Mouse (Mus musculus) spleen, adult 2 months (tissue): ENCODE measurements around the gene Chd5. TPM values are rescaled to one million over a fixed set of nuclear protein-coding genes. Genes with fewer than 3 reads are reported as not detected.

ENCODE experiments used
- DNase-seq, 2 experiments: peaks; one replicate each; pipeline versions ENCODE4 v3.0.0 to v3.0.0-alpha.2; 2012 to 2021; ENCODE audit warnings: low spot score in 2 of 2, low read depth in 1 of 2
- H3K27ac ChIP-seq: fragments of 200-500 bp; 2 replicates; pipeline ENCODE4 v1.5.1; 2012; ENCODE audit warnings: low read length, inconsistent platforms; ENCODE audit not compliant: insufficient read depth
- H3K27me3 ChIP-seq: fragments of 200-500 bp; 2 replicates; pipeline ENCODE4 v1.6.1; 2012; ENCODE audit warnings: mild to moderate bottlenecking, moderate library complexity, low read length, inconsistent platforms; ENCODE audit not compliant: control insufficient read depth, insufficient read depth
- H3K36me3 ChIP-seq: fragments of 200-500 bp; 2 replicates; pipeline ENCODE4 v1.6.1; 2012; ENCODE audit warnings: mild to moderate bottlenecking, low read length, inconsistent platforms; ENCODE audit not compliant: control insufficient read depth, insufficient read depth
- H3K4me1 ChIP-seq: fragments of 200-500 bp; 2 replicates; pipeline ENCODE4 v1.6.1; 2011; ENCODE audit warnings: inconsistent platforms; ENCODE audit not compliant: control insufficient read depth, insufficient read depth, insufficient read length
- H3K4me3 ChIP-seq: fragments of 200-500 bp; 2 replicates; pipeline ENCODE4 v1.5.1; 2011; ENCODE audit warnings: mild to moderate bottlenecking, inconsistent platforms; ENCODE audit not compliant: insufficient read depth, insufficient read length; ENCODE audit errors: extremely low read depth
- CTCF ChIP-seq: fragments of 200-500 bp; IDR thresholded peaks from 2 replicates; pipeline ENCODE4 v1.5.1; 2011; ENCODE audit warnings: mild to moderate bottlenecking, inconsistent platforms; ENCODE audit not compliant: insufficient read depth, insufficient read length, insufficient replicate concordance; ENCODE audit errors: extremely low read depth
- POLR2A ChIP-seq: fragments of 200-500 bp; IDR thresholded peaks from 2 replicates; pipeline ENCODE4 v1.6.1; 2011; ENCODE audit warnings: low read depth, low read length, inconsistent platforms
- whole genome bisulfite sequencing: fragments of 180-500 bp; shearing (Covaris S2); methylation state at CpG from one replicate; pipeline ENCODE4 v1.1.7; 2018; 5-methylcytosine and 5-hydroxymethylcytosine counted together
- polyA plus RNA-seq: library from polyadenylated mRNA; depleted of rRNA; stranded (reverse); fragments of >200 nt; gene quantifications from 2 replicates; pipeline ENCODE4 v1.2.3, GENCODE M21; 2012; rRNA removed

Chd5 gene
- polyA plus RNA-seq, 1 experiment, result 0.11 TPM

DNA sequence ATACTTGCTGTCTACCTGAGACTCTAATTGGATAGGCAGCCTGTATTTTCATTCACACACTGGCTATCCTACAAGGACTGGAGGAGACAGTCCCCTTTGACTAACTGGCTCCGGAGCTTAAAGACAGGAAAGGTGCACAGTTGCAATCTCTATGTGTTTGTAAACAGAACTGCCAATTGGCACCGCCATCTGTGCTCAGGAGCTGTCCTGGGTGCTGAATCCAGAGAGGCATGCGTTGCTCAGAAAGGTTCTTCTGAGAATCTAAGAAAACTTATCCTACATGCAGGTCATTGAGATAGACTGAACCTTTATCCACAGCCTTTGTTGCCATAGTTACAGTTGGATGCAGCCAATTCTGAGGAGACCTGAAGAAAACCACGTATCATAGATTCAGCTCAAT lies 85.9 kb downstream of the Chd5 start:
- no peaks in the 10 kb centered on the region; the same call in 1 of the 2 replicates for H3K4me1 ChIP-seq
- TF ChIP-seq CTCF (no peak), POLR2A (no peak)
- H3K27me3 ChIP-seq, result no peaks in the 10 kb centered on the region
- H3K36me3 ChIP-seq, result peaks cover 4% of the 10 kb centered on the region; the same call in 1 of the 2 replicates
- 88% methylated on average over 4 of the region's 4 CpGs for WGBS
- H3K4me3 ChIP-seq, result no peak overlapping the region
- H3K27ac ChIP-seq, result no peak overlapping the region
- no peak for DNase-seq

DNA sequence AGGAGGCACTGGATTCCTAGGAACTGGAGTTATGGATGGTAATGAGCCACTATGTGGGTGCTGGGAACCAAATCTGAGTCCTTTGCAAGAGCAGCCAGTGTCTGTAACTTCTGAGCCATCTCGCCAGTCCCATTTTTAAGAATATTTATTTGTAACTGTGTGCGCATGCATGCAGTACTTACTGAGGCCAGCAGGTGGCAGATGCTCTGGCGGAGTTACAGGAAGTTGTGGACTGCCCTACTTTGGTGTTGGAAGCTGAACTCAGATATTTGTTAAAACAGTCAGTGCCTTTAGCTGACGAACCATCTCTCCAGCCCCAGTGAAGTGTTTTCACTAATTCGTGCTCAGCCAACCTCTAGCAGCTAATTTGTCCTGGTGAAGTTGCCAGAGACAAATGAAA lies 86.5 kb downstream of the Chd5 start:
- H3K27ac ChIP-seq, result no peak overlapping the region
- no peak for DNase-seq
- H3K36me3 ChIP-seq, result peaks cover 4% of the 10 kb centered on the region; the same call in 1 of the 2 replicates
- no peak for TF ChIP-seq POLR2A
- TF ChIP-seq CTCF, result peak; percentile 39; the same call in 1 of the 2 replicates
- H3K4me1 ChIP-seq, result no peaks in the 10 kb centered on the region; the same call in 1 of the 2 replicates
- no peaks in the 10 kb centered on the region for H3K27me3 ChIP-seq
- no peak overlapping the region for H3K4me3 ChIP-seq
- WGBS, result 92% methylated on average over 5 of the region's 5 CpGs

DNA sequence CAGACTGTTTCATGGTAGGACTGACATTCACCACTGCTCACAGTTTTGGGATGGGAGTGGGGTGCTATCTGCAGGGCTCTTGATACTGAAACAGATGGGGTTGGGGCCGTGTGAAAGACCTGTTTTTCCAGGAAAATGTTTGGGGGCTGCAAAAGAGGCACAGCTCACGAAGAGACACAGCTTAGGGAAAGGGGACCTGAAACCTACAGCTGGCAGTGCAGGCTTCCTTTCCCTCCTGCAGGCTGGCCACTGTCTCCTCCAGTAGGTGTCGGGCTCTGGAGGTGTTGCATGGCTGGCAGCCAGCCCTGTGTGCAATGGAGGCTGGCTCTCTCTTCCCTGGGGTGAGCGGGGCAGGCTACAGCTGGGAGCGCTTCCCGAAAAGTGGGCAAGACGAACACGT lies 89.8 kb downstream of the Chd5 start:
- peak; percentile 13; the same call in 1 of the 2 replicates for TF ChIP-seq CTCF
- TF ChIP-seq POLR2A, result no peak
- Histone ChIP-seq H3K27me3 (no peaks in the 10 kb centered on the region), H3K36me3 (peaks cover 7% of the 10 kb centered on the region), H3K4me1 (no peaks in the 10 kb centered on the region; the same call in 1 of the 2 replicates), H3K27ac (no peak overlapping the region), H3K4me3 (no peak overlapping the region)
- DNase-seq, result peak in 1 of 2 experiments; percentile 17
- 61% methylated on average over 8 of the region's 8 CpGs for whole genome bisulfite sequencing

DNA sequence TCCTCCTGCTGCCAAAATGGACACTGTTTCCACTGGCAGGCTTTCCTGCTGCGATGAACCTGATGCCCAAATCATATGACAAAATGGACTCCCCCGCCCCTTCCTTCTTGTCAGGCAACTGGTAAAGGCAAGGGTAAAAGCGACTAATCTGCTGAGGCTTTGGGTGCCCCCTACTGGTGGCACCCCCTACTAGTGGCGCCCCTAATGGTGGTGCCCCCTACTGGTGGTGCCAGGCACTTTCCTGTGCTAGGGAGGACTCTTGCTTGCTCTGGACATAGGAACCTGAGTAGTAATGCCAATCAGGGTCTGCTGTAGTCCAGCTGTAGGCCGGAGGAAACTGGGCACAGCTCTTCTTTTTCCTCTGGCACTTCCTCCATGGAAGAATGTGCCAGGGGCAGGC lies 93.9 kb downstream of the Chd5 start:
- 86% methylated on average over 5 of the region's 5 CpGs for WGBS
- Histone ChIP-seq H3K36me3 (peaks cover 11% of the 10 kb centered on the region), H3K4me3 (no peak overlapping the region), H3K4me1 (no peaks in the 10 kb centered on the region; the same call in 1 of the 2 replicates), H3K27ac (no peak overlapping the region), H3K27me3 (no peaks in the 10 kb centered on the region)
- no peak for TF ChIP-seq POLR2A
- TF ChIP-seq CTCF, result peak; percentile 76; the same call in 1 of the 2 replicates
- DNase-seq, result no peak

DNA sequence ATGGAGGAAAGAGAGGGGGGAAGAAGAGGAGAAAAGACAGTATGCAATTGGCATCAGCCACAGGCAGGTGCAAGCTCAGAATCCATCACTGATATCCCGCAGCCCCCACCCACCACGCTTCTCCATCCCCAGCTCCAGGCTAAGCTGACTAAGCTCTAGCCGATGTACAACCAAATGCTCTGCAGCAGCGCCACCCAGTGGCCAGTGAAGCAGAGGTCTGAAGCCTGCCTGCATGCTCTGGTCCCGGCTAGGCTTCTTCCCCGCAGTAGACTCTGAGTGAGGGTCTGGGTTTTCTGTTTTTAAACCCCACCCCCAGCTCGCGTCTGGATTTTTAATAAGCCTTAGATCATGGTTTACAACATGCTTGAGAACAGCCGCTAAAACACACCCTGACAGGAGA lies 96.4 kb downstream of the Chd5 start:
- TF ChIP-seq POLR2A (no peak), CTCF (peak; percentile 80)
- Histone ChIP-seq H3K4me3 (no peak overlapping the region), H3K4me1 (no peaks in the 10 kb centered on the region), H3K27me3 (no peaks in the 10 kb centered on the region), H3K27ac (no peak overlapping the region), H3K36me3 (peaks cover 11% of the 10 kb centered on the region)
- 63% methylated on average over 9 of the region's 9 CpGs for WGBS
- DNase-seq, result peak in 1 of 2 experiments; percentile 59

DNA sequence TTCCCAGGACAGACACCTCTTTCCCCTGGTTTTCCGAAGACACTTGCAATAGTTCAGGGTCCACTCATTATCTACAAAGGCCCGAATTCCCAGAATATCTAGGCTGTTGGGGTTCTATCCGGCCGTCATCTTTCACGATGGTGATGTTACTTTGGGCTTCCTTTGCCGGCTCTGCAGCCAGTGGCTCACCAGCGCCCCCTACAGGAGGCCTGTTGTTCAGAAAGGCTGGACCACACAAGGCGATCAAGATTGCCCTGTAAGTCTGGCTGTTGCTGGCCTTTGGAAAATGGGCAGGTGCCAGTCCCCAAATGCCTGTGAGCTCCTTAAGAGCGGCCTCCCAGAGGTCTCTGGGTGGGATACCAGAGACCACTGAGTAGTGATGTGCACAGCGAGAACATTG lies 96.8 kb downstream of the Chd5 start:
- Histone ChIP-seq H3K27me3 (no peaks in the 10 kb centered on the region), H3K27ac (no peak overlapping the region), H3K4me3 (no peak overlapping the region), H3K36me3 (peaks cover 11% of the 10 kb centered on the region), H3K4me1 (no peaks in the 10 kb centered on the region)
- TF ChIP-seq CTCF (peak; percentile 87), POLR2A (no peak)
- DNase-seq, result peak in 1 of 2 experiments; percentile 55
- WGBS, result 52% methylated on average over 10 of the region's 10 CpGs

Other genes with a start within 250 kb of the Chd5 start
- gene Tnfrsf25, start 222.7 kb upstream of the Chd5 start, polyA plus RNA-seq, result 17.0 and 27.0 TPM in 2 replicates
- 2.1 and 2.7 TPM in 2 replicates for gene Espn, start 186.3 kb upstream of the Chd5 start, polyA plus RNA-seq
- gene Hes2, start 179.8 kb upstream of the Chd5 start, polyA plus RNA-seq, result not detected in 2 replicates
- 15.4 and 17.9 TPM in 2 replicates for gene Acot7, start 160.5 kb upstream of the Chd5 start, polyA plus RNA-seq
- 10.5 and 15.7 TPM in 2 replicates for gene Gpr153, start 64.4 kb upstream of the Chd5 start, polyA plus RNA-seq
- 0.11 TPM in 1 of 2 replicates, not detected in the other for gene Hes3, start 47.0 kb upstream of the Chd5 start, polyA plus RNA-seq
- gene Icmt, start 41.4 kb upstream of the Chd5 start, polyA plus RNA-seq, result 16.2 and 19.3 TPM in 2 replicates
- gene Rnf207, start 19.7 kb upstream of the Chd5 start, polyA plus RNA-seq, result 0.08 TPM in 1 of 2 replicates, not detected in the other
- 24.6 and 29.3 TPM in 2 replicates for gene Rpl22, start 12.9 kb upstream of the Chd5 start, polyA plus RNA-seq
- 1.2 and 2.1 TPM in 2 replicates for gene Nphp4, start 138.1 kb downstream of the Chd5 start, polyA plus RNA-seq
- 34.6 and 47.0 TPM in 2 replicates for gene Kcnab2, start 139.2 kb downstream of the Chd5 start, polyA plus RNA-seq